Mouse (Mus musculus) A20 (cell line): Measurements from ENCODE around the gene Tln2.
A peak's percentile ranks its signal among the peaks of the same experiment; 100 is the strongest.

Experiments used
- DNase-seq: peaks from one replicate; pipeline ENCODE4 v3.0.0-alpha.2; 2011; ENCODE audit warnings: low read depth, low spot score

The Tln2 gene

DNA sequence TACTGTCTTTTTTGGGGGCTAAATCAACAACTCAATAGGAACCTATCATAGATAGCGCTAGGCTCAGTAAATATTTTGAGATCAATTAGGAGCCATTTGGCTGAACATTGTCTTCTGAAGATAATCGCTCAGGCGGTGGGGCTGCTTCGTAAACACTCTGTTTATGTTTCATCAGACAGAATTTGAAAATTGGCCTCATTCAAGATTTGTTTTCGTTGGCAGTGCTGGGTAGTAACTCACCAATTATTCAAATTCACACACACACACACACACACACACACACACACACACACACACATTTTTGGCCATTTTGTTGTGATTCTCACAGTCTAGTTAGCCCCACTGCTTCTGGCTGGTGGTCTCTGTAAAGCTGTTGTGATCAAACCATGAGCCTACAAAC is 12.9 kb downstream of the Tln2 start:
- no peak for DNase-seq

DNA sequence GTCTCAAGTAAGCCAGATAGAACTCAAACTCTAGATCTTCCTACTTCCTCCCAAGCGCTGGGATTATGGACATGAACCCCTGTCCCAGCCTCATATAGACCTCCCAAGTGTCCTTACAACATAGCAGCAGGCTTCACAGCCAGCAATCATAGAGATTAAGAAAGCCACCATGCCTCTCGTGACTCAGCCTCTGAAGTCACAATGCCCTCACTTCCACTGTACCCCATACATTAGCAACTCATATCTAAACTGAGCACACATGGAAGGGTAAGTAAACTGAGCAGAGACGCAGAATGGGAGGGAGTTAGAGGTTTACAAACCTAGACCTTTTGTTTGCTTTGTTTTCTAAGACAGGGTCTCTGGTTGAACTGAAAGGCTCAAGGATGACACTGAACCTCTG is 13.7 kb downstream of the Tln2 start:
- DNase-seq = no peak

DNA sequence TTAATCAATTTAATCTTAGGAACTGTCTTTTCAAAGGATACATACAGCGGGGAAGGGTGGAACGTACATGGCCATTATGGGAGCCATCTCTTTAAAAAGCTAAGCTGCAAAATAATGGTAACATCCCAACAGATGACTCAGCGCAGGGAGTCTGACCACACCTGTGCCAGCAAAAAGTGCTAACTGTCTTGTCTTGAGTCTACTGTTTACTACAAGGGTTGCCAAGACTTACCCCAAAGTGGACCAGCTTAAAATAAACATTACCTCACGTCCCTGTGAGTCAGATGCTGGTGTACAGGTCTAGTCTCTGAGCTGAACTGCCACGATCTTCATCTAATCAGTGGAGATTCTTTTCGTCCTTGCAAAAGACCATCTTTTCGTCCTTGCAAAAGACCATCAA is 14.7 kb downstream of the Tln2 start:
- no peak for DNase-seq

DNA sequence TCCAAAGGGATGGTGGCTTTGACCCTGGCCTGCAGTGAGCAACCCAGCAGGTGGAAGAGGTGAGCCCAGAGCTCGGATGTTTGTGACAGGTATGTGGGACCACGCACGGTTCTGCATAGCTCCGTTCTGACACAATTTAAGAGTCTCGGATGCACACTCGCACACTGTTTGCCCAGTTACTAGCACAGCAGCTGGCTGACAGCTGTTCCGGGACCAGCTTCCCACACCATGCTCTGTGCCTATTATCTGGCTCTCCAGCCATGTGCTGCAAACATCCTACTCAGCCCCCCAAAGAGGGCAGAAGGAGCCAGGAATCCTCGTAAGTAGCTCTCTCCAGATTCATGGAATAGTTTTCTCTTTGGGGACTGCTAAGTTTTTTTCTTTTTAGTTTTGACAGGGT is 17.6 kb downstream of the Tln2 start:
- no peak for DNase-seq

DNA sequence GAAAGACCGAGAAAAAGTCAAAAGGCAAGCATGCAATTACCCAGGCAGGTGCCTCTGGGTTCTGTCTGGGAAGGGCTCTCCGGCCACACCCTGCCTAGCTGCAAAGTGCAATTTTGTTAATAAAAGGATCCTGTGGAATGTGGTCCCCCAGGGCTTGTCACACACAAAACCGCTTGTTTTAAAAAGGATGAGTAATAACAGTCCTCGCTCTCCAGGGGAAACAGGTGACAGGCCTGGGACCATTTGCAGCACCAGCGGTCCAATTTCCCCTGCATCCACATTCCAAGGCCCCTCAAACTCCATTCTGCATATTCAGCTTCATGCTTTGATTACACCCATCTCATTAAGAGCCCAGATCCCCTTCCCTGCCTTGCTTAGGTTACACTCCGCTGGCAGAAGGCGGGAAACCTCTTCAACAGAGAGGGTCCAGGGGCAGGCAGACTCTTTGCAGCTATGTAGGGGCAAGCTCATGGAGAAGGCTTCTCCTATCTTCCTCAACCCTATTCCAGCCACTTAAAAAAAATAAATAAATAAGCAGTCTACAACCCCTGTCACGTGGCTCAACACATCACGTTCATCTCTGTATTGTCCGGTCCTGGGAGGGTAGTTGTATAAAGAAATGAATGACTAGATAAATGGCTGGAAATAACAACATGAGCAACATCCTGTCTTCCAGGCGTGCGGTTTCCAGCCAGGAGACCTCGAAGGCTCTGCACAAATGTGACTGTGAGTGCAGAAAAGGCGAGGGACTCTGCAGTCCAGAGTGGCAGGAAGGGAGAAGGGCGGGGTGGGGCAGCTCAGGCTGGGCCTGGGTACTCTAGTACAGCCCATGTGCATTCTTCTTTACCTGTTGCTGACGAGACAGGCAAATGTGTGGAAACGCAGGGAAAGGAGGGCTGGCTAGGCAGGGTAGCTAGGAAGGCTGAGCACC is 19.5 kb downstream of the Tln2 start:
- DNase-seq = no peak

DNA sequence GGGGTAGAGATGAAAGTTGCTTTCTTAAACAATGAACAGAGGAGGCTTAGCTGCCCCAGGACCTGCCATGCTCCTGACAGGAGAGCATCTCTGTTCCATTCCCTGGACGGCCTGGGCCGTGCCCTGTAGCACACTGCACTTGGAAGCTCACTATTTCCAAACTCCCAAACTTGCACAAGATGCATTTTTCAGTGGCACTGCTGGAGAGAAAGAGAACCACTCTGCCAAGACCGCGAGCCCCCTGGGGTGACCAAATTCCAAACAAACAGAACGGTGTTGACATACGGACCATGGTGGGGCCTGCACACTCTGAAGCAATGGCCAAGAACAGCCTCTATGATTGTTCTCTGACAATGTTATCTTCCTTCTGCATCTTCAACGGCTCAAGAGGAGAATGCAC is 25.1 kb downstream of the Tln2 start:
- DNase-seq = no peak

DNA sequence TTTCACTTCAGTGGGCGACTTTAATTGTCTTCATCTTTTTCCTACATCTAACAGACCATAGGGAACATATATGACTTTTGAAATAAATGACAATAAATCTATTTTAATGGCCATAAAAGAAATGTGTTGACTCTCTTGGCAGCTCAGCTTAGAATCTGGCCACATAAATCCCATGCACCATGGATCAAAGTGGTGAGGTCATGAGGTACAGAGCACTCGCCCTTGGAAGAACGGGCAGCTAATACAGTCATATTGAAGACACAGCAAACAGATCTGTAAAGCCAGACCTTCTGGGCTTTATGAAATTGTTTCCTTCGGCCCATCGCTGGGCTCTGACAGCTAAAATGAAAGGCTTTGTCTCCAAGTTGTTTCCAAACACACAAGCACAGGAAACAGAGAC is 26.2 kb downstream of the Tln2 start:
- DNase-seq = no peak

DNA sequence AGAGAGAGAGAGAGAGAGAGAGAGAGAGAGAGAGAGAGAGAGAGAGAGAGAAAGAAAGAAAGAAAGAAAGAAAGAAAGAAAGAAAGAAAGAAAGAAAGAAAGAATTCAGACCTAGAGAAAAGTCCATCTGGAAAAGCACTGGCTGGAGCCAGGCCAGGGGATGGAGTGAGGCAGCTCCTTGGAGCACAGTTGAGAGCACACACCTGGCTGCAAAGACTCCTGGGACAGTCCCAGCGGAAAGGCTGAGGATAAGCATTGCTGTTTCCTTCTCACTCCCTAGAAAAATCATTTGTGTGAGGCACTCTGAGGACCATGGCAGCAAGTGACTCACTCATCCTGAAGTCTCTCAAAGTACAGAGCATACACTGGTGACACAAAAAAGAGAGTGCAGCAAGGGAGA is 26.9 kb downstream of the Tln2 start:
- DNase-seq = no peak

DNA sequence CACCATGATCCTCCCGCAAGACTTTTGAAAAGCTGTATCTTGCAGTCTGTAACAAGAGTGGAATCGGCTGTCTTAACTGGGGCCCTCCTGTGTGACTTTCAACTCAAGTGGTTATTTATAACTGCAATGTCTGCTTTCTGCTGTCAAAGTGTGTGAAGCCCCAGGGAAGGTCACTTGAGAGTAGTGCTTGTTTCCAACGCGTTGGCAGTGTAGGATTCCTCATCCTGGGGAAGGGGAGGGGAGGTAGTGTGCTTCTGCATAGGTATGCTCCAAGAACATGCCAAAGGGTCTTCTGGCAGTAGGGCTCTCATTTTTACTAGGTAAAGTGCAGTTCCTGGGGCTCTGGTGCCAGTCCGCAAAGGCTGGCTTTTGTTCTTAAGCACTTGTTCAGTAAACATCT is 29.9 kb downstream of the Tln2 start:
- DNase-seq = no peak

DNA sequence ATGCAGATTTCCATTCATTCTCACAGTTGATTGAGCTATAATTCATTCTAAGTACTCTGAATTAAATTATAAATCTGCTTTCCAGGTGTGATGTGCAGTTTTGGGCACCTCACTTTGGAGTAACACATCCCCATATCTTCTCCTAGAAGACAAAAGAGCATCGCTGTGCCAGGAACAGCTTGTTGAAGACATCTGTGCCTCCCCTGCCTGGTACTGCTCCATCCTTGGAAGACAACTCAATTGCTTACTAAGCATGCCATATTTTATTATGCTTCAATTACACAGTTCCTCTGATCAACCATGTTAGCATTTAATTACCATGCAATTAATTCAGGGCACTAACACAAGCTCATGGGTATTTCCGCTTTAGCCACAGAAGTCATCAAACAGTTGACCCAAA is 31.8 kb downstream of the Tln2 start:
- DNase-seq = no peak

DNA sequence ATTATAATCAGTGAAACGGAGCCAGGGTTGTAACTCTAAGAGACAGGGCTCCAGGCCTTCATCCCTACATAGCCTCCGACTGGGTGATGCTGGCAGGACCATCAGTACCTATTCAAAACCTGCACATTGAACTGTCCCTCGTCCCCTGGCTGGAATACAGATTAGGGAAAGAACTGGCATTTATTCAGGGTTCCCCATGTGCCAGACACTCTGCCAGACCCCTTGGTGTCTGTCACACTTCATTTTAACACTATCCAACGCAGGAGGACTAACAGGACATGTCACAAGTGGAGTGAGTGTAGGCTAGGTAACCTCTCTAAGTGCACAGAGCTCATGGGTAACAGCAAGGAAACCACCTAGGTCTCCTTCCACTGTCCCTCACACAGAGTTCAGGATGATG is 37.8 kb downstream of the Tln2 start:
- DNase-seq = no peak

DNA sequence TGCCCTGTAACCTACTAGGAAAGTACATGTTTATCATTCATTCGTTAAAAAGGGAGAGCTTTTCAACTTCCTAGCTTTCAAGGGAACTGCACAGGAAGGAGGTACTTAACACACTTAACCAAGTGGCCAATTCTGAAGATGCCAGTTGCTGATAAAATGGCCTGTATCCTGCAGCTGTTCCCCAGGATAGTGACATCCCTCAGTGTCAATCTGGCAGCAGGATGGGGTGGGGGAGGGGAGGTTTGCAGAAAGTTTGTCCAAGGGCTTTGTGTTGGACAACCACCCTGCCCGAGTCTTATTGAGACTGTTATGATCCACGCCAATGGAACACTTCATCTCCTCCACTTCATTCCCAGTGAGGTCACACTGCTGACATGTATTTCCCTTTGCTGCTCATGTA is 50.0 kb downstream of the Tln2 start:
- DNase-seq = no peak

DNA sequence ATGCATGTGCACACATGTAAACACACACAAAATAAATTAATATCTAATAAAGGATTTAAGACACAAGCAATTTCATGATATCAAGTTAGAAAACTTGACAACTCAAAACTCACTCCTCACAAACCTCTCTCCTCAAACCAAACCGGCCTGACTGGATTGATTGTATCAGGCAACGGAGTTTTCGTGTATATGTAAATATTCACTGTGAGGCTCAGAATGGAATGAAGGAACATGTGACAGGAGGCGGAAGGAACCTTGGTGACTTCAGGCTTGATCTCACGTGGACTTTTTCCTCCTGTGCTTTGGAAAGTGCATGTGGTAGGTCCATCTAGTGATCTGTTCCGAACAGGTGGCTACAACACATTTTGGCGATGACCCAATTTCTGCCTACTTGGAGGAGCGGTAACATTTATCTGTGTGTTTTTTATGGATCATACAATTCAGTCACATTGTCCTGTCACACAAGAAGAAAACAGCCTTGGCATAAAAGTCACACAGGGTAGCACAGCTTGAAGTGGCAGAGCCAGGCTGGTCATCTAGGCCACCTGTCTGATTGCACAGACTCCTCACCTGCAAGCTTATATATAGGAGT is 54.7 kb downstream of the Tln2 start:
- no peak for DNase-seq

DNA sequence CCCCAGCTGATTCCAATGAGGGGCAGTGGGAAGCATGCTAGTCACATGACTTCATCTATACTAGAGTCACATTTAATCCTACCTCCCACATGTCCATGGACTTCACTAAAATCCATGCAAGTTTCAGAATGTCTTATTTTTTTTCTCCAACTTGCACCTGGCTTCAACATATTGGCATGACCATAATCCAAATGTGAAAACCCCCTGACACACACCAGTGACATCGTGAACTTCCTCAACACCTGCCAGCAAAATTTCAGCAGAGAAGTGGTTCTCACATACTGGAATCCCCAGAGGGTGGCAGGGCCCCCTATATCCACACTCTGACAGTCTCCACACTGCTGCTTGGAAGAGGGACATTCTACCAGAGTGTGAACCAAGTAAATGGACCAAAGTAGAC is 57.7 kb downstream of the Tln2 start:
- peak; percentile 60 for DNase-seq

DNA sequence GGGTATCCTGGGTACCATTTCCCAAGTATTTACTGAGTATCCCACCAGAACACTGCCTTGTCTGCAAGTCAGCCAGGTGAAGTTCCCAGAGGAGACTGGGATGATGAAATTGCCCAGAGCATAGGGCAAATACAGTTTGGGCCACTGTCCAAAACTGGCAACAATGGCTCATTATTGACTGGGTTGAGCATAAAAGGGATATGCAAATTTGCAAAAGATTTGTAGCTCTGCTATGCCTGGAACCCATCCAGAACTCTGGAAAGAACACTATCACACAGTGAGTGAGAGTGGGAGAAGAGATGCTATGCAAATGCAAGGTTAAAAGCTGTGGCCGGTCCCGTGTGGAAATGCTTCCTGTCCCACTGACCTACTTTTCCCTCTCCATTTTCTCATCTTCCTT is 63.1 kb downstream of the Tln2 start:
- no peak for DNase-seq

DNA sequence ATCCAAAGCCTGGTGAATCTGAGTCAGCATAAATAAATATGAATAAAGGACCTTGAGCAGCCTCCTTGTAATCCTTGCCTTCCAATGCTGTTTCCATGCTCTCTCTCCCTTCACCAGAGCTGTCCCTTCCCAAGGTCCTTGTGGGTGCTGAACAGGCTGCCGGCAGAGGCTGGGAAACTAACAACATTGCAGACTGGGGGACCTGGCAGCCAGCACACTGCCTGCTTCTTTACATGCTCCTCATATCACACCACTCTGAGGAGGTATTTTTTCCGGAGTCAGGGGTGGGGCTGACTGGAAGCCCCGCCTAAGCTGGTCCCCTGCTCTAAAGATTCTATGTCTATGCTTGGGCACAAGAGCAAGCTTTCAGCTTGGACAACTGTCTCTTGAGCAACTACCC is 64.2 kb downstream of the Tln2 start:
- no peak for DNase-seq

DNA sequence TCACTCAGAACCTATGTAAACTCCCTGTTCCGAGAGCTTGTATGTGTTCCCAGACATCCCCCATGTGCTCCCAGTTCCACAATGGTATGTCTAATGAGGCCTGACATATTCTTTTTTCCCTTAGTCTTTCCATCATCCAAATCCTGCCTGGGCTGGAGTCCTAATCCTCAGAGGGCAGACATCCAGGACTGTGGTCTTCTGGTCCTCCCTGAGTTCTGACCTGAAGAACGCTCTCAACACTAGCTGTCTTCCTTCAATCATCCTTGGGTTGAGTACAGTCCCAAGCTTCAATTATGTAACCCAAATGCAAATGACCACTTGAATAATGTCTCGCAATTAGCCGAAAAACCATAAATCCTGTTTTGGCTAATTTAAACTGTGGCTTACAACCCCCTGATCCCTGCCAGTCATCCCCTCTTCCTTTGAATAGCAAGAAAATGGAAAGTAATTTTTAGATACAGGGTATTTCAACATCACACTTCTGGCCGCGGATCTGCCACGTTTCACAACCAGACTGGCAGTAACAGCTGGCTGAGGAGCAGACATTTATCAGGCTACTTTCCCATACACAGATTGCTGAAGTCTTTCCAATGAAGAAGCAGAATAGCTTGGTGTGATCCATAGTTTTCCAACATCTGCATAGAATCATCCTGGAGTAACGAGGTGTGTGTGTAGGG is 65.5 kb downstream of the Tln2 start:
- no peak for DNase-seq

DNA sequence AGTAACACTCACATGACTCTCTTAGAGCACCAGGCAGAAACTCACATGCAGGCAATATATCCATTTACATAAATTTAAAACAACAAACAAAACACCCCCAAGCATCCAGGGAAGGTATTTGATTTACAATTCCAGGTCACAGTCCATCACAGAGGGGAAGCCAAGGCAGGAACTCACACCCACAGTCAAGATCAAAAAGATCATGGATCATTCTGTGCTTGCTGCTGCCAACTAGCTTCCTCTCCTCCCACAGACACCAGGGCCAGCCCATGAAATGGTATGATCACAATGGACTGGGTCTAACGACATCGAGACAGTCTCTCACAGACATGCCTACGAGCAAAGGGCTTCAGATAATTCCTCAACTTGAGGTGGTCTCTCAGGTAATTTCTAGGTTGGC is 70.1 kb downstream of the Tln2 start:
- no peak for DNase-seq

DNA sequence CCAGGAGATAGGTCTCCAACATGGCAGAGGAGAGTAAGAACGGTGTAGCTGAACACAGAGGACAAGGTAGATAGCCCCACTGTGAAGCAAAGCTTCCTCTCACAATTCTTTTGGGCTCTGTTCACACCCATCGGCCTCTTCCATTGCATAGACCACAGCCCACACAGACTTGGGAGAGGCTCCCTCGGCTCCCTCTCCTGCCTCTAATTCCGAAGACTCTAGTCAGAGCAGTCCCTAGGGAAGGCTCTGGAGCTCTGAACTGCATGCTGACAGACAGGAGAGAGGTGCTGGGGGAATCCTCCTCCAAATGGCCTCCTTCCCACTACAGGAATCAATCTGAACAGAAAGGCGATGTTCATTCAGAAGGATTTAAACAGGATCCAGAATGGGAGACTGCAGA is 72.9 kb downstream of the Tln2 start:
- DNase-seq = no peak

DNA sequence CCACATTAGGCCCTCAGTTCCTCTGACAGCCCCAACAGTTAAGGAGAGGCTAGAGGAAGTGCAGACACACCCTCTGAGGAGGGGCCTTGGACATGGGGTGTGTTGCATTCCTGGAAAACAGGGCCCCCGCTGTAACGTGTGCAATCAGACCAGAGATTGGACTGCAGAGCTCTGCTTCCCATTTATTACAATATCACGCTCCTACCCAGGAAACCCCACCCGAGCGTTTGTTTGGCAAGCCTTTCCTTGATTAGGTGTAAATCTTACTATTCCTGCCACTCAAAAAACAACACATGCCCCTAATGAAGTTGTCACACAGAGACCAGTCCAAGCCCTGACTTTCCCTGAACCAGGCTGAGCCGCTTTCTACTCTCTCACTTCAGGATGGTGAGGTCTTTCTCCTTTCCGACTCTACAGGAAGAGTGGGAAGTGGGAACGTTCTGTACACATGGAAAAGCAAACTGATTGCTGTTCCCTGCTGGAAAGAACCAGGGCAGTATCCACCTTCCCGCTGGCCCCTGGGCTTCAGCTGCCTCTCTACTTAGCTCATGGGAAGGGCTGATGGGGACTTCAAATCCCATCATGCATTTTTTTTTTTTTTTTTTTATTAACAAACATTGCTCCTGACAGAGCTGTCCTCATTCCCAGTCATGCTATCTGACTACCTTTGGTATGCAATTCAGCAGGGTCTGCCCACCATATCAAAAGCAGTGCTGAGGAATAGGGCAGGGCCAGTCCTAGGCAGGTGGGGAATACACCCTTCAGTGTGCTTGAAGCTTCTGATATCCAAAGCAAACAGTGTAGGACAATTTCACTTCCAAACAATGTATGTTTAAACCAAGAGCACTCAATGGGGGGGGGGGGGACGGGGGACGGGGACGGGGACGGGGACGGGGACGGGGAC is 74.1 kb downstream of the Tln2 start:
- DNase-seq = no peak

DNA sequence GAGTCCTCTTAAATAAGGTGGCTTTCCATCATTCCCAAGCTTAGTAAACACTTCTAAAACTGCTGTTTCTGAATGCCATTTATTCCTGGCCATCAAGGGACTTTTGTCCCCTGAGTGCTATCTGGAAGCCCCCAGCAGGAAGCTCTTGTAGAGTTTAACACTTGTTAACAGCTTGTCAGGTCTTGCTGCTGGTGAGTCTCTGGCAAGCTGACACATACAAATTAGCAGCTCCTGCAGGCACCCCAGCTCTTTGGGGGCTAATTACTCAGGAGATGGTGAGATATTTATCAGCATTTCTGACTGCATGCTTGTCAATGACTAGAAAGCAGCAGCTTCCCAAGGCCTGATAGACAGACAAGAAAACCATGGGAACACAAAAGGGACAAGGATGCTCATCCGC is 77.2 kb downstream of the Tln2 start:
- no peak for DNase-seq

DNA sequence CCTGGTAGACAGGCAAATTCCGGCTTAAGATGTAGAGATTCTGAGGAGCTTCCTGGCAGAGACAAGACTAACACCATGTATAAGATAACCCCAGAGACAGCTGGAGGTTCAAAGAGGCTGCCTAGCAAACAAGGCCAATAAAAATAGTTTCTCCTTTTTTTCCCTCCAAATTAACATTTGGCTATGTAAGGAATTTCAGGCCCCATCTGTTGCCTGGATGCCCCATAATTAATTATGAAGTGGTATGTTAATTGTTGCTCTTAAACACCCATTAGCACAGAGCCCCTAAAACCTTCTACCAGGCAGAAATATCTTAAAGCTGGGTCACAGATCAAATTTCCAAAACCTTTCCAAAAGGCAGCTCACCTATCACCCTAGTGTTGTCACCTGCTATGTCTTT is 77.7 kb downstream of the Tln2 start:
- no peak for DNase-seq
